Mouse (Mus musculus) frontal cortex, postnatal 36 days (tissue): ENCODE data around the gene Trhde.

ENCODE experiments used
- DNase-seq, 2 experiments: peaks; one replicate each; pipeline ENCODE4 v3.0.0; 2022; ENCODE audit warnings: low spot score in 2 of 2

The Trhde gene

DNA sequence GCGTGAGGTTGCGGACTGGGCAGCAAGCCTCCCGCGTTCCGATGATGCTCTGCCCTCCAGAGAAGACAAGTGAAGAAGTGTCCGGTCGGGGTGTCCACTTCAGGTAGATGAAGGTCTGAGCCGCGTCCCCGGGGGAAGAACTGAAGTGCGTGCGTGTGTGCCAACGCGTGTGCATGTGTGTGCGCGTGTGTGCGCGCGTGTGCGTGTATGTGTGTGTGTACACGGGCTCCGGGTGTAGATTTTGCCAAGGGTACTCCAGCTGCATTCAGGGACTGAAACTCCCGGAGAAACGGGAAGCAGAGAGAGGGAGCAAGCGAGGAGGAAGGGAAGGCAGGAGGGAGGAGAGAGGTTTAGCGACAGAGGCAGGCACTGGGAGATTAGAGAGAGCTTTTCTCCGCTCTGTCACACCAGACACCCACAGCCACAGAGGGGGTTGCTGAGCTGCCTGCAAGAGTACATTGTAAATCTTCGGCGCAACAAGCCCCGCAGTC lies at the start of gene Trhde:
Trhde (minus strand) TSS at position 147 of the 491 bp plus-strand sequence.
- peak in 1 of 2 experiments; percentile 64 for DNase-seq

DNA sequence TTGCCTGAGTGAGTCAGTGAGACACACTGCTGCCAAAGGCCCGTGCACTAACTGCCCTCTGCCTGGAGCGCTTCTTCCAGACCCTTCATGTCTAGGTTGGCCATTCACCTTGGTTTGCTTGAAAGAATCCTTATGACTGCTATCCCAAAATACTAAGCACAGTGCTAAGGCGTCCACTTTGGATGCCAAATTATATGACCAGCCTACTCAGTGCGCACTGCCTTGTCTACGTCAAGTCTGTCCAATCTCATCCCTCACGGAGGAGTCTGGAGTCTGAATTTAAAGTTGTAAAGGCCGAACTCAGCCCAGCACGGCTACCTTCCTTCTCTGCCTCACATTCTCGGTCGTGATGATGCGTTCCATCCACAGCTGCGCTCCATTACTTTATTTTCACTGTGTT lies 39.9 kb upstream of the Trhde start:
- DNase-seq: no peak

DNA sequence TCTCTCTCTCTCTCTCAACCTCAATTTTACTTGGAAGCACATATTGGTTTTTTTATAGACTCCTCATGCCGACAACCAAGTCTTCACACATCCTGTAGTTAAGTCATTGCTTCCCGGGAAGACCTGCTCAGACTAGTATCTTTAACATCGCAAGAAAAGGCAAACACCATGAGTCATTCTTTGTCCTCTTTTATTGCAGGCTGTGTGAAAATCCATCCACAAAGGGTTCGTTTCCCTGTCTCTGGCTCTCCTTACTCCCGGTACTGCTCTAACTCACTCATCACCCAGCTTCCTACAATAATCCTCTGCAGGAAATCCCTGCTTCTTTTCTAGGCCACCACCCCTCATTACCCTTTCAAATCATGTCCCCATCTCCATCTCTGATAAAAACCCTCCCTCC lies 39.3 kb upstream of the Trhde start:
- peak; percentile 9 to 26 for DNase-seq

DNA sequence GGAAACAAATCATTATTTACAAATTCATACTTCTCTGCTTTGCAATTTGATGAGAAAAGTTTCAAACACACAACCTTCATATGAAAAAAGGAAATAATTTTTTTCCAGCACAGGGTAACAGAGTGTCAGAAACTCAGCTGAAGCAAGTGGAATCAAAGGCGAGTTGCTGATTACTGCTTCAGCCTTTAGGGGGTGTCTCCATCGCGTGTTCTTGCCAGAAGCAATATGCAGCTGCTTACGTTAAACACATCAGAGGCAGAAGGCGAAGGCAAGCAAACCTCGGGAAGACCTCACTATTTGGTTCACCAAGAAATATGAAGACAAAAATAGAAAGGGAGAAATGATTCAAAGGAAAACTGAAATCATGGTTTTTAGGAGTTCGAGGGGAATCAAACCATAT lies 29.2 kb upstream of the Trhde start:
- DNase-seq: no peak

- DNase-seq: no peak
Measured at GRCm38 (mm10) chr10:114808799-114809198, 6.7 kb upstream of the Trhde start.

DNA sequence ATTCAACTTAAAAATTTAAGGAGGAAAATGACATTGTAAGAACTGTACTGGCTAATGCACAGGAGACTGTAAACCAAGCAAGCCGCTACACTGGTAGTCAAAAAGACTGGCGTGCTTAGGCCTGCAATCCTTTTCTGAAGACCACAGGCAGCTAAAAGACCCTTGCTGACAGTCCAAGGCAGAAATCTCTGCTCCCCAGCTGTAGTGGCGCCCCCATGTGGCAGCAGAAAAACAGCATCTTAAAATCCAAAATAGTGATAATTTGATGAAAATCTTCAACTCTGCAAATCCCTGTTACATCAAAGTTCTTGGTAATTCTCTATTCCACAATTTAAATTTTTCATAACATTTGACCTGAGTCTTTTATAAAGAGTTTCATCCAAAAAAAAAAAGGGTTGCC lies 3.8 kb upstream of the Trhde start:
- no peak for DNase-seq

- peak; percentile 45 to 62 for DNase-seq
Measured at GRCm38 (mm10) chr10:114801457-114802160, 498 bp downstream of the Trhde start.

DNA sequence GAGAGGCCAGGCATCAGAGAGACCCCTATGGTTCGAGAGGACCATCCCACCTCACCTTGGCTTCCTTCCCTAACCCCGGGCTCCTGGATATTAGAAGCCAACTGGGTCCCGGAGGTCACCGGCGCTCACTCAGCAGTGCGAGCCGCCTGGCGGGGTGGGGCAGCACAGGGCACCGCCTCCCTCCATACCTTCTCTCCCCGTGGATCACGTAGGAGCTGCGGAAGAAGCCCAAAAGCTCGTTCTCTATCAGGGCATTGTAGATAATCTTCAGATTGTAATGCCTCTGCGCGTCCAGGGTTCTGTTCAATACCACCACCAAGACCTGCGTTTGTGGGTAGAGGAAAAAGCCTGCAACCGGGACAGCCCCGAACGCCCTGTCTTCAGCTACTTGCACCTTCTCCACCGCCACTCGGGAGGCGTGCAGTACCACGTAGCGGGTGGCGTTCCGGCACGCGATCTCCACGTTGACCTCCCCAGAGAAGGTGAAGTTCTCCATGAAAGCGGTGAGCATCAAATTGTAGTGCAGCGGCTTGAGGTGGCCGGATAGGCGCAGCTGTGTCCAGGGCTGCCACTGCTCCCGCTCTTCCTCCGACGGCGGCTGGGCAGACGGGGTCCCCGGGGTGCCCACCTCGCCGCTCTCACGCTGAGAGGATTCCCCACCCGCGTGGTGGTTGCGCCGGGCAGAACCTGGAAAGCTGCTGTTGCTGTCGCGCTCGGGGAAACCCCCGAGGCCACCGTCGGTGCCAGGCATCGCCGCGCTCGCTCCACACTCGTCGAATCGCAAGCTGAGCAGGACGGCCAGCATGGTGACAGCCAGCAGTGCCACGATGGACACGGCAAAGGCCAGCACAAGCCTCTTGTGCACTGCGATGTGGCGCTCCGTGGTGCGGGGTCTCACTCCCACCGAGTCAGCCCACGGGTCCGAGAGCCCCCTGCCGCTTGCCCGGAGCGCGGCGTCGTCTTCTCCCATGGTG lies 1.5 kb downstream of the Trhde start:
- peak; percentile 24 to 27 for DNase-seq

DNA sequence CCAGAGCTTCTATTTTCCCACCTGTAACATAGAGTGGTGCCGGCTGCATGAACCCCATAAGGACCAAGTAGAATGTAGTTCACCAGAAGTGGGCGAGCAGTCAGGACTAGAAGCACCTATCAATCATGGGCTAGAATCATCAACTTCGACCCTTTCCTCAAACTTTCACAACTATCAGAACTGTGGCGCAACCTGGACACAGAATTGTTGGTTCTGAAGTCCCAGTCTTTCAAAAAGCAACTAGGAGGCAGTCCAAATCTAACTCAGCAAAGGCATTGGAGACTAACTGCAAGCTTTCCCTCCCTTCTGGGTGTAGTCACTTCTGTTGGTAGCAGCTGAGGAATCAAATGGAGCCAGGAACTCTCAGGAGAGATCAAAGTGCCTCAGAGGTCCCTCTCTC lies 2.6 kb downstream of the Trhde start:
- DNase-seq: no peak

DNA sequence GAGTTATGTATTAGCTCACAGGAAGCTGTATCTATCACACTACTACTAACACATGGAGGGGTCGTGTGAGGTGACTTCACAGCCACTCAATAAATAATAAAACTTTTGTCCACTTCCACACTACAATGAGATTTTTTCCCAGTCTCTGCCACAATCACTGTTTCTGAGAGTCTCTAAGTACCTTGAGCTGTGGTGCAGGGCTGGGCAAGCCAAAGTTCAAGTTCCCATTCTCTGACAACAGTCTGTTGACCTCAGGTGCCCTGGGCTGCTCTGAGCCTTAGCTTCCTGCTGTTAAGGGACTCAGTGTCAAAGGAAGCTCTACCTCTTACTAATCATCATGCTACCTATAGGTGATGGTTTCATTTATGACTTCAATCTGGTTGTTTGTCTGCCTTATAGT lies 3.3 kb downstream of the Trhde start:
- no peak for DNase-seq

DNA sequence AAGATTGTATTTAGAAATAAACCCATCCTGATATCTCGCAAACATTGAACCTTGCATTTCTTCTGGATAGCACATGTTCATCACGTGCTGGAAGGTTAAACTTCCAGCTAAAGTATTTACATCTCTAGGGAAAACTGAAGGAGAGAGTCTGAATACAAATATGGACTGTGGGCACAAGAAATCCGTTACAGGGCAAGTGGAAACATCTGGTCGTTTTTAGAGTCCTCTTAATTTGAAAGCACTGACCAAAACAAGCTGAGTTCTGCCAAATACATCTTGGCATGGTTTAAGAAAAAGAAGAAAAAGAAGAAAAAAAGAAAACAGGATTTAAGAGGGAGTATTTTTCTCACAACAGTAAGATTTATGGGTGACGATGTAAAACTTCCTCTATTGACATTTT lies 3.9 kb downstream of the Trhde start:
- no peak for DNase-seq

GRCm38 (mm10) chr10:114797664-114798063 lies 4.4 kb downstream of the Trhde start:
- DNase-seq: no peak

- no peak for DNase-seq
Measured at GRCm38 (mm10) chr10:114796872-114797271, 5.2 kb downstream of the Trhde start.

GRCm38 (mm10) chr10:114794214-114794613 lies 7.9 kb downstream of the Trhde start:
- DNase-seq: no peak

- no peak for DNase-seq
Measured at GRCm38 (mm10) chr10:114765914-114766313, 36.2 kb downstream of the Trhde start.

DNA sequence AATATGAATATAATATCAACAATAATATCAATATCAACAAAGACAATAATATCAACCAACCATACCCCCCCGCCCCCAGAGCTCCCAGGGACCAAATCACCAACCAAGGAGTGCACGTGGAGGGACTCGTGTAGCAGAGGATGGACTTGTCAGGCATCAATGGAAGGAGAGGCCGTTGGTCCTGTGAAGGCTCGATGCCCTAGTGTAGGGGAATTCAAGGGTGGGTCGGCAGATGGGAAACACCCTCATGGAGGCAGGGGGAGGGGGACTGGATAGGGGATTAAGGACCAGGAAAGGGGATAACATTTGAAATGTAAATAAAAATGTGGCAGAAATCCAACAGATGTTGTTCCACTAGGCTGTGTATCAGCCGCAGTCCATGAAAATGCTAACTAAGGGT lies 40.0 kb downstream of the Trhde start:
- DNase-seq: no peak

DNA sequence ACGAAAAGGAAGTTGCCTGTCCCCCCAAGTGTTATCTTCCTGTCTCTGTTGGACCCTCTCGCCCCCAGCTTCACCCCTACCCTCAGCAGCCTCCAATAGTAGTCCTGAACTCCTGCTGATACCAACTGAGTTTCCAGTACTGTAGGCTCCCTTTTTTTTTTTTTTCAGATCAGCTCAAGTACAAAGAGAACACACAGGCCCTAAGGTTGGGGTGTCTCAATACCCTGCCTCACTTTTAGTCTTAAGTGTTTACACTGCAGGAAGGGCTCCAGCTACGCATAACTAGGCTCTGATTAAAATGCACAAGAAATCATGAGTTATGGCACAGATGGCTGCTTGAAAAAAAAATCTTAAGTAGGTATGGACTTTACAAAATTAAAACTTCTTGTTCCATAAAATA lies 42.9 kb downstream of the Trhde start:
- no peak for DNase-seq

DNA sequence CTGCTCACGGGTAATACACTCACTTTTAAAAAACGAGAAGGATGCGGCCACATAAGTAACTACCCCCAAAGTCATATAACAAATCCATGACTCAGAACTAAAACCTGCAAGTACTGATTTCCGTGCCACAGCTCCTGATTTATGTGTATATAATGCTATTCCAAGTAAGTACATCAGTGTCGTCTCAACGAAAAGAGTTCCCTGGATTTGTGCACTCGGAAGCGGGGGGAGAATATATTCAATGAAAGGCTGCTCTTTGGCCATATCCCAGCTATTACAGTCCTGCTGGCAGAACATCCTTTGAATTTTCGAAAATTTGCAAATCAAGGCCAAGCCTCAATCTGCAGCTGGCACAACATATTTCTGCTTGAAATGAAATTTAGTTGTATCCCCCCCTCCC lies 43.5 kb downstream of the Trhde start:
- no peak for DNase-seq

DNA sequence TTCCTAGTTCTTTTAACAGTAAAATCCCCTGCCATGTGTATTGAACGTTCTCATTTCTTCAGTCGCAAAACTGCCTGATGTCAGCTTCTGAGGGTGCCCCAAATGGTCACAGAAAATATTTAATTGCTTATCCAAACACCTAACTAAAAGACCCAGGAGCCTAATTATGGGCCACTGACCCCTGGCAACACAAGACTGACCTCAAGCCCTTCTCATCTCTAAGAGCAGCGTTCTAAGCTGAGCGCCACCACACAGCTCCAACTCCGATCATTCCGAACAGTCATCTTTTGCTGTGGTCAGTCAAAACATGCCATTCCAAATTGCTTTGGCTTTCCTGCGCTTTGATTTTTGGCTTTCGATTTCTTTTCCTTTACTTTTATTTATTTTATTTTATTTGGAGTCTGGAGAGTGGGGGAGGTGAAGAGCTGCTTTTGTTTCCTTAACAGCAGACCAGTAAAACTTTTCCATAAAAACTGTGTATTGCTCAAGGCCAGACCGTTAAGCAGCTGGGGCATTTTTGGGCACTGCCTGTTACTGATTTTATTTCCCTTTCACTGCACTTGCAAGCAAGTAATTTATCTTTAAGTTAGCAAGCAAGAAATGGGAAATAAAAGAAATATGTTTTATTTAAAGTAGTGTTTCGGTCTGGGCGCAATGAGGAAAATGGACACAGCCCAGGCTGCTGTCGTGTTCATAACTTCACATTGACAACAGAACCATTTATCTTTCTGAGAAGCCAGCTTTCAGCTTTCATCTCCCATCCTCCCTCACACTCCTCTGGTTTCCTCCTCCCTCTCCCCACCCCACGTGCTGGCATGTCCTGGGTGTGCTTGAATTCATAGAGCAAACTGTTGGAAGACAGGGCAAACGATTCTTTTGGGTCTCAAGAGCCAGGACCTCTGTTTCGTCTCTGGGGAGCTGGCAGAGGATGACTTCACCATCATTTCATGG lies 59.1 kb downstream of the Trhde start:
- no peak for DNase-seq

- no peak for DNase-seq
Measured at GRCm38 (mm10) chr10:114739916-114740315, 62.2 kb downstream of the Trhde start.

DNA sequence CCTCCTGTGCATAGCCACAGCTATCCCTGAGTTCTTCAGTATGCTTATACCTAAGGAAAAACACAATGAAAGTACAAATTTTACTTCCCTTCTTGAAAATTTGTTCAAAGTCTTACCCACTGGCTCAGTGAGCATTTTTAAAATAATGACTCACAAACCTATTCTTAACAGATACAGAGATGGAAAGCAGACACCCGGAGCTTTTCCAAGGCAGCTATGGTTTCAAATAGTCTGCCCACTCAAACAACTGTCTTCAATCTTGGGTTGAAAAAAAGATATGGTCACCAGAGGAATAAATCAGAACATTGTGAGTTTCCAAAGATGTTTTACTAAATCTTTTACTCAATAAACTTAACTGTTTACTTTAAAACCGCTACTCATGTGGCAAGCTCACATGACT lies 64.5 kb downstream of the Trhde start:
- peak in 1 of 2 experiments; percentile 58 for DNase-seq

GRCm38 (mm10) chr10:114736377-114736776 lies 65.7 kb downstream of the Trhde start:
- DNase-seq: no peak
